Mouse (Mus musculus): Measurements from ENCODE around the gene Ezr. TPM values are rescaled to one million over a fixed set of nuclear protein-coding genes. Genes with fewer than 3 reads are reported as not detected.

Gene Ezr
- polyA plus RNA-seq, 1 experiment = 35.9 TPM

DNA sequence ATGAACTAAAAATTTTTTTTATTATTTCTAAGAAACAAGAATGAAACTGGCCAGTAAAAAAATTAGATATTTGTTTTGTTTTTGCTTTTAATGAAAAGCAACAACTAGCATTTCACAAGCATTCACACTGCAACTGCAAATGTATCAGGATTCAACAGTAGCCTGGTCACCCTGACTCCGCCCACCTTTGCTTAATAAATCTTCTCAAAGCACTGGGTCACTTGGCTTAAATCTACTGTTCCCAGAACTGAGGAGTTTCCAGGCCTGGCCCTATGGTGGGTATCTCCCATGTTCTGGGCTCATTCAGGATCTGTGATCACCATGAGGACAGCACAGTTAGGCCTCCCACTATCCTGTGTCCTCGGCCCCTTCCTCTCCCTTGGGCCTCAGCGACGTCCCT is 17.9 kb downstream of the Ezr start:
- Histone ChIP-seq H3K79me2 (ENCODE audit: control insufficient read depth, insufficient read depth) (peaks cover 71% of the 10 kb centered on the region), H3ac (ENCODE audit: control insufficient read depth, insufficient read length) (no peak overlapping the region), H3K27me3 (ENCODE audit: control insufficient read depth, insufficient read depth, insufficient read length) (no peaks in the 10 kb centered on the region), H3K36me3 (ENCODE audit: control insufficient read depth, insufficient read depth) (no peaks in the 10 kb centered on the region), H3K4me3 (no peak overlapping the region), H3K4me2 (ENCODE audit: low read depth) (no peak overlapping the region)
- TF ChIP-seq USF1 (IDR thresholded peaks at IDR 0.05; ENCODE audit: low read depth) = no peak
- TF ChIP-seq MYOG (IDR thresholded peaks at IDR 0.05; ENCODE audit: control insufficient read depth in 1 of 3, insufficient read depth in 1 of 3, insufficient read length in 2 of 3, low read depth in 2 of 3) = no peak
- TF ChIP-seq POLR2A (IDR thresholded peaks at IDR 0.05; ENCODE audit: insufficient read length, low read depth) = no peak
- TF ChIP-seq MAX (IDR thresholded peaks at IDR 0.05; ENCODE audit: low read depth) = no peak
- no peak for TF ChIP-seq SRF (IDR thresholded peaks at IDR 0.05; ENCODE audit: control insufficient read depth, insufficient read length, low read depth)
- TF ChIP-seq REST (IDR thresholded peaks at IDR 0.05; ENCODE audit: insufficient read depth, insufficient read length) = no peak
- TF ChIP-seq TCF3 (IDR thresholded peaks at IDR 0.05; ENCODE audit: insufficient read length, low read depth) = no peak
- no peak for TF ChIP-seq CEBPB (IDR thresholded peaks at IDR 0.05; ENCODE audit: insufficient read depth, poor library complexity, severe bottlenecking)
- no peak for TF ChIP-seq POLR2AphosphoS2 (IDR thresholded peaks at IDR 0.05; ENCODE audit: insufficient read length, low read depth)

GRCm38 (mm10) chr17:6764227-6764593 is 18.4 kb downstream of the Ezr start:
- no peaks in the 10 kb centered on the region for H3K27me3 ChIP-seq (ENCODE audit: control insufficient read depth, insufficient read depth, insufficient read length)
- no peak overlapping the region for H3K4me2 ChIP-seq (ENCODE audit: low read depth)
- H3K4me3 ChIP-seq = no peak overlapping the region
- H3K36me3 ChIP-seq (ENCODE audit: control insufficient read depth, insufficient read depth) = no peaks in the 10 kb centered on the region
- TF ChIP-seq SRF (IDR thresholded peaks at IDR 0.05; ENCODE audit: control insufficient read depth, insufficient read length, low read depth) = no peak
- TF ChIP-seq POLR2A (IDR thresholded peaks at IDR 0.05; ENCODE audit: insufficient read length, low read depth) = no peak
- no peak for TF ChIP-seq MAX (IDR thresholded peaks at IDR 0.05; ENCODE audit: low read depth)
- no peak for TF ChIP-seq USF1 (IDR thresholded peaks at IDR 0.05; ENCODE audit: low read depth)
- no peak for TF ChIP-seq TCF12 (IDR thresholded peaks at IDR 0.05; ENCODE audit: insufficient read depth, poor library complexity, severe bottlenecking)
- no peak for TF ChIP-seq TCF3 (IDR thresholded peaks at IDR 0.05; ENCODE audit: insufficient read length, low read depth)
- no peak for TF ChIP-seq CEBPB (IDR thresholded peaks at IDR 0.05; ENCODE audit: insufficient read depth, poor library complexity, severe bottlenecking)
- TF ChIP-seq E2F4 (IDR thresholded peaks at IDR 0.05; ENCODE audit: insufficient read depth) = no peak
- TF ChIP-seq MYOD1 (IDR thresholded peaks at IDR 0.05; ENCODE audit: control insufficient read depth in 1 of 3, insufficient read length in 2 of 3, low read depth in 2 of 3) = no peak
- TF ChIP-seq POLR2AphosphoS2 (IDR thresholded peaks at IDR 0.05; ENCODE audit: insufficient read length, low read depth) = no peak
- TF ChIP-seq REST (IDR thresholded peaks at IDR 0.05; ENCODE audit: insufficient read depth, insufficient read length) = no peak
- no peak for TF ChIP-seq MYOG (IDR thresholded peaks at IDR 0.05; ENCODE audit: control insufficient read depth in 1 of 3, insufficient read depth in 1 of 3, insufficient read length in 2 of 3, low read depth in 2 of 3)
- H3ac ChIP-seq (ENCODE audit: control insufficient read depth, insufficient read length) = no peak overlapping the region
- H3K79me2 ChIP-seq (ENCODE audit: control insufficient read depth, insufficient read depth) = peaks cover 71% of the 10 kb centered on the region

DNA sequence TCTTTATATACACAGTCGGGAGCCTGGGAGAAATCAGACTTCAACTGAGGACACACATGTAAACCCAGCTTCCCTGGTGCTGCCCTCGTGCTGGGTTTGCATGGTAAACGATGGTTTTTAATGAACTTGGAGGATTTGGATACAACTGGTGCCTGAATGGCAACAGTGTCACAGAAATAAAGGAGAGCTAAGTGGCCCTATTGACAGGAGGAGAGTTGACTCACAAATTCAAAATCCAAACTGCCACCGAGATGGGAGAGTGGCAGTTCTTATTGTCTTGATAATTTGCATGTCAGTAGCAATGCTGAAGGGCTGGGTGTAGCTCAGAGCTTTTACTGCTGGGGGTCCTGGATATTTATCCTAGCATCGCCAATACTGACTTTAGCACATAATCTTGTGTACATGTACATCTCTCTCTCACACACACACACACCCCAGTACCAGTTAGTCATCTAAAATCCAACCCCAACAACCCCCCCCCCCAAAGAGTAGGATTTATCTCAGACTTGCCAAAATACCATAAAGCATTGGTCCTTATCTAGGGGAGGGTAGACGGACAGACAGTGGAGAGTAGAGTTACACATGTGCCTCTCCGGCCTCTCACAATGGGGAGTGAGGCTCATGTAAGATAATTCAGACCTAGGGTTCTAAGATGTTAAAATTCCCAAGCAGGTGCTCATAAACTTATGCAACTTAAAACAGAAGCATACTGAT is 18.9 kb downstream of the Ezr start:
- H3K4me3 ChIP-seq = no peak overlapping the region
- peaks cover 66% of the 10 kb centered on the region for H3K79me2 ChIP-seq (ENCODE audit: control insufficient read depth, insufficient read depth)
- H3K4me2 ChIP-seq (ENCODE audit: low read depth) = no peak overlapping the region
- no peaks in the 10 kb centered on the region for H3K36me3 ChIP-seq (ENCODE audit: control insufficient read depth, insufficient read depth)
- TF ChIP-seq POLR2A (IDR thresholded peaks at IDR 0.05; ENCODE audit: insufficient read length, low read depth) (no peak), MAX (IDR thresholded peaks at IDR 0.05; ENCODE audit: low read depth) (no peak), MYOG (IDR thresholded peaks at IDR 0.05; ENCODE audit: control insufficient read depth in 1 of 3, insufficient read depth in 1 of 3, insufficient read length in 2 of 3, low read depth in 2 of 3) (no peak), SRF (IDR thresholded peaks at IDR 0.05; ENCODE audit: control insufficient read depth, insufficient read length, low read depth) (no peak), USF1 (IDR thresholded peaks at IDR 0.05; ENCODE audit: low read depth) (no peak), TCF3 (IDR thresholded peaks at IDR 0.05; ENCODE audit: insufficient read length, low read depth) (no peak), POLR2AphosphoS2 (IDR thresholded peaks at IDR 0.05; ENCODE audit: insufficient read length, low read depth) (no peak), TCF12 (IDR thresholded peaks at IDR 0.05; ENCODE audit: insufficient read depth, poor library complexity, severe bottlenecking) (no peak)
- H3ac ChIP-seq (ENCODE audit: control insufficient read depth, insufficient read length) = no peak overlapping the region
- H3K27me3 ChIP-seq (ENCODE audit: control insufficient read depth, insufficient read depth, insufficient read length) = no peaks in the 10 kb centered on the region

GRCm38 (mm10) chr17:6759717-6760292 is 22.8 kb downstream of the Ezr start:
- Histone ChIP-seq H3K4me2 (ENCODE audit: low read depth) (no peak overlapping the region), H3K27me3 (ENCODE audit: control insufficient read depth, insufficient read depth, insufficient read length) (no peaks in the 10 kb centered on the region), H3ac (ENCODE audit: control insufficient read depth, insufficient read length) (no peak overlapping the region), H3K79me2 (ENCODE audit: control insufficient read depth, insufficient read depth) (peaks cover 32% of the 10 kb centered on the region), H3K36me3 (ENCODE audit: control insufficient read depth, insufficient read depth) (no peaks in the 10 kb centered on the region), H3K4me3 (no peak overlapping the region)
- no peak for TF ChIP-seq POLR2A (IDR thresholded peaks at IDR 0.05; ENCODE audit: insufficient read length, low read depth)
- no peak for TF ChIP-seq POLR2AphosphoS2 (IDR thresholded peaks at IDR 0.05; ENCODE audit: insufficient read length, low read depth)
- no peak for TF ChIP-seq REST (IDR thresholded peaks at IDR 0.05; ENCODE audit: insufficient read depth, insufficient read length)
- TF ChIP-seq TCF12 (IDR thresholded peaks at IDR 0.05; ENCODE audit: insufficient read depth, poor library complexity, severe bottlenecking) = no peak
- no peak for TF ChIP-seq USF1 (IDR thresholded peaks at IDR 0.05; ENCODE audit: low read depth)
- no peak for TF ChIP-seq MYOD1 (IDR thresholded peaks at IDR 0.05; ENCODE audit: control insufficient read depth in 1 of 3, insufficient read length in 2 of 3, low read depth in 2 of 3)
- no peak for TF ChIP-seq CEBPB (IDR thresholded peaks at IDR 0.05; ENCODE audit: insufficient read depth, poor library complexity, severe bottlenecking)
- TF ChIP-seq E2F4 (IDR thresholded peaks at IDR 0.05; ENCODE audit: insufficient read depth) = no peak
